Mouse (Mus musculus) hindbrain, embryonic 11.5 days (tissue): ENCODE measurements around the gene Mgat4a. TPM values are rescaled to one million over a fixed set of nuclear protein-coding genes. Genes with fewer than 3 reads are reported as not detected.

ENCODE experiments used
- ATAC-seq: fragments of 200-750 bp; cut with Nextera tagmentation; 2 replicates; pipeline ENCODE4 v1.8.0; 2017; ENCODE audit warnings: mild to moderate bottlenecking, moderate TSS enrichment, moderate library complexity; ENCODE audit not compliant: low FRiP score
- DNase-seq: peaks from one replicate; pipeline ENCODE4 v3.0.0-alpha.2; 2015; ENCODE audit warnings: low spot score
- H3K27ac ChIP-seq: fragments of 300-500 bp; sonication (generic); 2 replicates; pipeline ENCODE4 v1.5.1; 2014; ENCODE audit warnings: mild to moderate bottlenecking, low read depth, low read length
- H3K27me3 ChIP-seq: fragments of 300-500 bp; sonication (generic); 2 replicates; pipeline ENCODE4 v1.6.1; 2014; ENCODE audit warnings: mild to moderate bottlenecking, low read length, moderate library complexity, mixed read lengths; ENCODE audit not compliant: control insufficient read depth, insufficient read depth
- H3K36me3 ChIP-seq: fragments of 300-500 bp; sonication (generic); 2 replicates; pipeline ENCODE4 v1.6.1; 2014; ENCODE audit warnings: mild to moderate bottlenecking, low read length, moderate library complexity, mixed read lengths; ENCODE audit not compliant: control insufficient read depth, insufficient read depth
- H3K4me1 ChIP-seq: fragments of 300-500 bp; sonication (generic); replicated peaks from 2 replicates; pipeline ENCODE4 v1.6.1; 2014; ENCODE audit warnings: low read length, mixed read lengths; ENCODE audit not compliant: control insufficient read depth, insufficient read depth
- H3K4me2 ChIP-seq: fragments of 300-500 bp; sonication (generic); replicated peaks from 2 replicates; pipeline ENCODE4 v1.6.1; 2014; ENCODE audit warnings: mild to moderate bottlenecking, low read depth, low read length
- H3K4me3 ChIP-seq: fragments of 300-500 bp; sonication (generic); 2 replicates; pipeline ENCODE4 v1.5.1; 2014; ENCODE audit warnings: low read depth, low read length
- H3K9ac ChIP-seq: fragments of 300-500 bp; sonication (generic); 2 replicates; pipeline ENCODE4 v1.6.1; 2014; ENCODE audit warnings: low read depth, low read length
- H3K9me3 ChIP-seq: fragments of 300-500 bp; sonication (generic); 2 replicates; pipeline ENCODE4 v1.6.1; 2016; ENCODE audit warnings: low read length; ENCODE audit not compliant: control insufficient read depth
- WGBS: fragments of 180-500 bp; shearing (Covaris S2); extraction: QIAGEN DNeasy Blood & Tissue Kit; methylation state at CpG from one replicate; pipeline ENCODE4 v1.1.7; 2014; 5-methylcytosine and 5-hydroxymethylcytosine counted together
- polyA plus RNA-seq: library from polyadenylated mRNA; unstranded; fragments of >200 nt; fragmentation: Nextera tagmentation; extraction: Ambion mirVana; gene quantifications from 2 replicates; pipeline ENCODE4 v1.2.1, GENCODE M21; 2014

The Mgat4a gene
- polyA plus RNA-seq, 1 experiment from 2014 or later = 8.7 TPM

GRCm38 (mm10) chr1:37539968-37540809 lies 627 bp downstream of the Mgat4a start:
- Histone ChIP-seq H3K4me2 (peak overlapping the region; percentile 95), H3K4me3 (peak overlapping the region; percentile 70), H3K9ac (peak overlapping the region; percentile 76), H3K36me3 (no peaks in the 10 kb centered on the region), H3K9me3 (no peaks in the 10 kb centered on the region), H3K27ac (no peak overlapping the region), H3K27me3 (peaks cover 10% of the 10 kb centered on the region), H3K4me1 (no peaks in the 10 kb centered on the region)
- ATAC-seq = peak; percentile 84
- WGBS = 5% methylated on average over 46 of the region's 47 CpGs
- no peak for DNase-seq

DNA sequence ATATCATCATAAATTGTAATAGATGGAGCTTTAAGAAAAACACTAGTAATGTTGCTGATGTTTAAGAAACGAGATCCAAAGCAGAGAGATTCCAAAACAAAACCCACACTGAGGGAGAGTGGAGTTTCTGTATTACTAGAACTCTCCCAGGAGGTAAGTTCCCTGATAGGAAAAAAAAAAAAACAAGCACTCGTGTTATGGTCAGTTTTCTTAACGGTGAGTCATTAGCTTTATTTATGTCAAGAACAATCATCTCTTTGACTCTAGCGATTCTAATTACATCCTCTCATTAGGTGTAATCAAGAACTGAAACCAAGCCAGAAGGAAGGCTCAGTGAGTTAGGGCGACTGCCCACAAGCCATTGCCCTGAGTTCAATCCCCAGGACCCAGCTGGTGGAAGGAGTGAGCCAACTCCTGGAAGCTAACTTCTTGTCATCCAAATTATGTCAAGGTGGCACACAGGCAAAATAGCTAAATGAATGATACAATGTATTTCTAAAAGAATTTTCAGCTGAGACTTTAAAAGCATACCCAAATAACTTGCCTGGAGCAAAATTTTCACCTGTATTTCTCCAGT lies 6.2 kb downstream of the Mgat4a start:
- Histone ChIP-seq H3K4me1 (no peaks in the 10 kb centered on the region), H3K27ac (no peak overlapping the region), H3K9ac (no peak overlapping the region), H3K27me3 (no peaks in the 10 kb centered on the region), H3K4me3 (no peak overlapping the region), H3K9me3 (no peaks in the 10 kb centered on the region), H3K36me3 (no peaks in the 10 kb centered on the region), H3K4me2 (no peak overlapping the region)
- DNase-seq (no peak), ATAC-seq (no peak)
- 67% methylated on average over 5 of the region's 5 CpGs for WGBS

GRCm38 (mm10) chr1:37533181-37533580 lies 7.6 kb downstream of the Mgat4a start:
- H3K27ac ChIP-seq = no peak overlapping the region
- H3K36me3 ChIP-seq = no peaks in the 10 kb centered on the region
- no peaks in the 10 kb centered on the region for H3K9me3 ChIP-seq
- no peak overlapping the region for H3K9ac ChIP-seq
- WGBS = 94% methylated on average over 7 of the region's 7 CpGs
- DNase-seq = no peak
- H3K4me1 ChIP-seq = no peaks in the 10 kb centered on the region
- H3K4me2 ChIP-seq = no peak overlapping the region
- no peaks in the 10 kb centered on the region for H3K27me3 ChIP-seq
- no peak for ATAC-seq
- no peak overlapping the region for H3K4me3 ChIP-seq

DNA sequence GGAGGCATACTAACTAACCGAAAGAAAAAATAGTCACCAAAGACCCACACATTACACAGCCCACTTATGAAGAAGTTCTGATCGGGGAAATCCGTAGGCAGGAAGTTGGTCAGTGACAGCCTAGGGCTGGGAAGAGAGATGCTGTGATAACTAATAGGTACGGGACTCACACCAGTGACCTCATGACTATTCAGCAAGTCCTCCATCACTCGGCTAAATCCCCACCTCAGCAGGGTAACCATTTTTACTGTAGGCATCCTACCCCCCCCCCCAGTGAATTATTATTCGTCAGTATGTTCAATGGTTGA lies 8.3 kb downstream of the Mgat4a start:
- Histone ChIP-seq H3K36me3 (no peaks in the 10 kb centered on the region), H3K9me3 (no peaks in the 10 kb centered on the region), H3K27me3 (no peaks in the 10 kb centered on the region), H3K9ac (no peak overlapping the region), H3K27ac (no peak overlapping the region), H3K4me3 (no peak overlapping the region), H3K4me1 (no peaks in the 10 kb centered on the region), H3K4me2 (no peak overlapping the region)
- WGBS = 86% methylated on average over 6 of the region's 6 CpGs
- ATAC-seq = no peak
- DNase-seq = no peak

DNA sequence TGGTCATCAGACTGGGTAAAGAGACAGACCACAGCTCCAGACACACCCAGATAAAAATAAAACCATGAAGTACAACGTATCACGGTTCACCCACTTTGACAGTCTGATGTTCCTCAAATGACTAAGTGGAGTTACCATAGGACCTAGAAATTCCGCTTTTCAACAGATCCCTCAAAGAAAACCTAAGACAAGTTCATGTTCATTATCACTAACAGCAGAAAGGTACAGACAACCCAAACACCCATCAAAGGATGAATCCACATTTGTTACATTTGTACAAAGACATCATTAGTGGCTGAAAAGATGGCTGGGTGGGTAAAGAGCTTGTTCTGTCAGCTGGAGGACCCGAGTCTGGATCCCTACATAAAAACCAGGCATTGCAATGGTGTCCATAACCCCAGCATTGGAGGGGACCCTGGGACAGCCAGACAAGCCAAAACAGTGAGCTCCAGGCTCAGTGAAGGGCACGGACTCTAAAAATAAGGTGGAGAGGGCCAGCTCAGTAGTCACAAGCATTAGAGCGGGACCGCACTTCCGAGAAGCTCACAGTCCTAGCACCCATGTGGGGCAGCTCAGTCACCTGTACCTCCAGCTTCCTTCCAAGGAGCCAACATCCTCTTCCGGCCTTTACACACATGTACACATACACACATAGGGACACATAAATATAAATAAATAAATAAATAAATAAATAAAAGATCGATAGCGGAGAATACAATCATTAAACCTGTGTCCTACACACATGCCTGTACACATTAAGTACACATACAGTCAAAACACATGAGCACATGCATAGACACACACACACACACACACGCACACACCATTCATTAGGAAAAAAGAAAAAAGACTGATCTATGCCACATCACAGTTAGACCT lies 8.9 kb downstream of the Mgat4a start:
- Histone ChIP-seq H3K27me3 (no peaks in the 10 kb centered on the region), H3K4me2 (no peak overlapping the region), H3K36me3 (no peaks in the 10 kb centered on the region), H3K27ac (no peak overlapping the region), H3K9ac (no peak overlapping the region), H3K4me1 (no peaks in the 10 kb centered on the region), H3K4me3 (no peak overlapping the region), H3K9me3 (no peaks in the 10 kb centered on the region)
- 93% methylated on average over 12 of the region's 12 CpGs for WGBS
- DNase-seq (no peak), ATAC-seq (no peak)

DNA sequence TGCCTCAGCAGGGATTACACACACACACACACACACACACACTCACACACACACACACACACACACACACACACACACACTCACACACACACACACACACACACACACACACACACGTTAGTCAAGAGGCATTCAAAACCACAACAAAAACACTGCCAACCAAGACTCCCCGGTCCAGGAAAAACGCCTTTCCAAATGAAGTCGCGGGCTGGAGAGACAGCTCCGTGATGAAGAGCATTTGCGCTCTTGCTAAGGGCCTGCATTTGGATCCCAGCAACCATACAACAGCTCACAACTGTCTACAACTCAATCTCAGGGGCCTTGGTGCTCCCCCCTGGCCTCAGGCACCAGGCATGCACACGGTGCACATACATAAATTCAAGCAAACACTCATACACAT lies 10.8 kb downstream of the Mgat4a start:
- 84% methylated on average over 7 of the region's 8 CpGs for WGBS
- Histone ChIP-seq H3K4me1 (no peaks in the 10 kb centered on the region), H3K9me3 (no peaks in the 10 kb centered on the region), H3K4me3 (no peak overlapping the region), H3K27me3 (no peaks in the 10 kb centered on the region), H3K27ac (no peak overlapping the region), H3K36me3 (no peaks in the 10 kb centered on the region), H3K9ac (no peak overlapping the region), H3K4me2 (no peak overlapping the region)
- DNase-seq (no peak), ATAC-seq (no peak)

GRCm38 (mm10) chr1:37526257-37526656 lies 14.6 kb downstream of the Mgat4a start:
- Histone ChIP-seq H3K27ac (no peak overlapping the region), H3K9me3 (no peaks in the 10 kb centered on the region), H3K4me1 (no peaks in the 10 kb centered on the region), H3K4me3 (no peak overlapping the region), H3K9ac (no peak overlapping the region), H3K36me3 (no peaks in the 10 kb centered on the region), H3K4me2 (no peak overlapping the region), H3K27me3 (no peaks in the 10 kb centered on the region)
- ATAC-seq = no peak
- no peak for DNase-seq

- no peak overlapping the region for H3K4me3 ChIP-seq
- no peak overlapping the region for H3K4me2 ChIP-seq
- no peak overlapping the region for H3K27ac ChIP-seq
- no peak overlapping the region for H3K9ac ChIP-seq
- DNase-seq (no peak), ATAC-seq (no peak)
- H3K9me3 ChIP-seq = no peaks in the 10 kb centered on the region
- 87% methylated on average over 4 of the region's 4 CpGs for WGBS
- H3K27me3 ChIP-seq = no peaks in the 10 kb centered on the region
- H3K36me3 ChIP-seq = no peaks in the 10 kb centered on the region
- no peaks in the 10 kb centered on the region for H3K4me1 ChIP-seq
Measured at GRCm38 (mm10) chr1:37524669-37525068, 16.1 kb downstream of the Mgat4a start.
